Mouse (Mus musculus): ENCODE data around the gene 9430038I01Rik. TPM values are rescaled to one million over a fixed set of nuclear protein-coding genes. Genes with fewer than 3 reads are reported as not detected.

Gene 9430038I01Rik
- polyA plus RNA-seq, 1 experiment from 2014 or later: 28.3 TPM

GRCm38 (mm10) chr7:137407428-137408058 lies 3.0 kb downstream of the 9430038I01Rik start:
- Histone ChIP-seq H3K4me1 (replicated peaks; ENCODE audit: control insufficient read depth, insufficient read depth, low read length) (no peaks in the 10 kb centered on the region; the same call in 1 of the 2 replicates), H3K4me2 (replicated peaks; ENCODE audit: low read depth) (no peak overlapping the region), H3K27ac (ENCODE audit: low read depth, low read length) (peak overlapping the region; percentile 77), H3K9me3 (ENCODE audit: control insufficient read depth) (no peaks in the 10 kb centered on the region), H3K9ac (ENCODE audit: low read depth, low read length) (no peak overlapping the region), H3K27me3 (replicated peaks; ENCODE audit: control insufficient read depth, insufficient read depth, low read length) (no peaks in the 10 kb centered on the region), H3K36me3 (ENCODE audit: control insufficient read depth, insufficient read depth) (no peaks in the 10 kb centered on the region), H3K4me3 (ENCODE audit: low read depth, low read length) (no peak overlapping the region)
- WGBS: 94% methylated on average over 1 of the region's 1 CpGs
- TF ChIP-seq CTCF (IDR thresholded peaks at IDR 0.05; ENCODE audit: low read depth): no peak
- ATAC-seq: no peak

DNA sequence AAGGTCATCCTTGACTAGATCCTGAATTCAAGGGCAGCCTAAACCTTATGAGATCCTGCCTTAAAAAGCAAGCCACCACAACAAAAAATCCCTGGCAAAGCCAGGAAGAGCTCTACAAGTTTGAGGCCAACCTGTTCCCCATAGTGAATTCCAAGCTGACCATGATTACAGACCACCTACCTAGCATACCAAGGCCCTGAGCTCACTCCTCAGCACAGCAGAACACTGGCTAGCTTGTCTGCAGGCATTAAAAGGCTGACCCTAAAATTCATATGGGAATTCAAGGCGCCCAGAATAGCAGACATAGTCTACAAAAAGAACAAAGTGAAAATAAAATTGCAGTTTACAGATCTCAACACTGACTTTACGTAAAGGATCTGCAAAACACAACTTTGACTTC lies 6.4 kb downstream of the 9430038I01Rik start:
- Histone ChIP-seq H3K4me3 (ENCODE audit: low read depth, low read length) (no peak overlapping the region), H3K4me1 (replicated peaks; ENCODE audit: control insufficient read depth, insufficient read depth, low read length) (no peaks in the 10 kb centered on the region), H3K9ac (ENCODE audit: low read depth, low read length) (no peak overlapping the region), H3K4me2 (replicated peaks; ENCODE audit: low read depth) (no peak overlapping the region), H3K9me3 (ENCODE audit: control insufficient read depth) (no peaks in the 10 kb centered on the region), H3K27ac (ENCODE audit: low read depth, low read length) (no peak overlapping the region), H3K36me3 (ENCODE audit: control insufficient read depth, insufficient read depth) (no peaks in the 10 kb centered on the region), H3K27me3 (replicated peaks; ENCODE audit: control insufficient read depth, insufficient read depth, low read length) (no peaks in the 10 kb centered on the region)
- ATAC-seq: no peak
- 93% methylated on average over 2 of the region's 2 CpGs for WGBS
- TF ChIP-seq CTCF (IDR thresholded peaks at IDR 0.05; ENCODE audit: low read depth): no peak

DNA sequence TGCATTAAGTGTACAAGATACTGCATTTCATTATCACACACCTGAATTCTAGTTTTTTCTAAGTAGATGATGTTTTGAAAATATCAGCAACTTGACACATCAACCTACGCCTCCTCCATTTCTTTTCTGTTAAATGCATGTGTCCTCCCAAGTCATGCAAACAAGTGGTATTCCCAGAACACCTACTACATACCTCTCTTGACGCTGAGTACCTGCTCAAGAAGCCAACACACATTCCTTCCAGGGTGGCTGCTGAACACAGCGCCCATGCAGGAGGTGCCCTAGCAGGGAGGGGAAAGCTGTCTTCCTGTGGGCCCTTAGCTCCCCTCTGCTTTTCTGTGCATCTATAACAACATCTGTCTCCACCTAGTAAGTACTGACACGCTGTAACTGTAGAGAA lies 11.6 kb downstream of the 9430038I01Rik start:
- Histone ChIP-seq H3K4me3 (ENCODE audit: low read depth, low read length) (no peak overlapping the region), H3K9ac (ENCODE audit: low read depth, low read length) (no peak overlapping the region), H3K4me1 (replicated peaks; ENCODE audit: control insufficient read depth, insufficient read depth, low read length) (no peaks in the 10 kb centered on the region), H3K27me3 (replicated peaks; ENCODE audit: control insufficient read depth, insufficient read depth, low read length) (no peaks in the 10 kb centered on the region), H3K4me2 (replicated peaks; ENCODE audit: low read depth) (no peak overlapping the region), H3K27ac (ENCODE audit: low read depth, low read length) (no peak overlapping the region), H3K9me3 (ENCODE audit: control insufficient read depth) (no peaks in the 10 kb centered on the region), H3K36me3 (ENCODE audit: control insufficient read depth, insufficient read depth) (no peaks in the 10 kb centered on the region)
- no peak for TF ChIP-seq CTCF (IDR thresholded peaks at IDR 0.05; ENCODE audit: low read depth)
- 92% methylated on average over 4 of the region's 4 CpGs for WGBS
- ATAC-seq: no peak

DNA sequence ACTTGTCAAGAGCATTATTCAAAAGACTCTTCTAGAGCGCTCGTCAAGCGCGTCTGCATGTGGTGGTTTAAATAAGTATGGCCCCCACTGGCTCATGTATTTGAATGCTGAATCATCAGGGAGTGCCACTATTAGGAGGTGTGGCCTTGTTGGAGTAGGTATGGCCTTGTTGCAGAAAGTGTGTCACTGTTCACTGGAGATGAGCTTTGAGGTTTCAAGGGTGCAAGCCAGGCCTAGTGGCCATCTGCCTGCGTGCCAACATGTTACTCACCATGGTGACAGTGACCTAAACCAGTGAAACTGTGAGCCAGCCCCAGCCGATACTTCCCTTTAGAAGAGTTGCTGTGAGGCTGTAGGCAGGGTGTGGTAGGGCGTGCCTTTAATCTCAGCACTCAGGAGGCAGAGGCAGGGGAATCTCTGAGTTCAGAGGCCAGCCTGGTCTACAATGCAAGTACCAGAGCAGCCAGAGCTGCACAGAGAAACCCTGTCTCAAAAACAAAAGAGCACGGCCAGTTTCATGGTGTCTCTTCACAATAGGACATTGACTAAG lies 13.1 kb downstream of the 9430038I01Rik start:
- no peak overlapping the region for H3K4me2 ChIP-seq (replicated peaks; ENCODE audit: low read depth)
- H3K27ac ChIP-seq (ENCODE audit: low read depth, low read length): no peak overlapping the region
- no peak for TF ChIP-seq CTCF (IDR thresholded peaks at IDR 0.05; ENCODE audit: low read depth)
- H3K36me3 ChIP-seq (ENCODE audit: control insufficient read depth, insufficient read depth): no peaks in the 10 kb centered on the region
- ATAC-seq: 0 out of 2 replicates have a peak, but pooled peaks have one; percentile 25
- H3K4me3 ChIP-seq (ENCODE audit: low read depth, low read length): no peak overlapping the region
- no peaks in the 10 kb centered on the region for H3K27me3 ChIP-seq (replicated peaks; ENCODE audit: control insufficient read depth, insufficient read depth, low read length)
- WGBS: 95% methylated on average over 8 of the region's 8 CpGs
- H3K4me1 ChIP-seq (replicated peaks; ENCODE audit: control insufficient read depth, insufficient read depth, low read length): no peaks in the 10 kb centered on the region
- no peaks in the 10 kb centered on the region for H3K9me3 ChIP-seq (ENCODE audit: control insufficient read depth)
- no peak overlapping the region for H3K9ac ChIP-seq (ENCODE audit: low read depth, low read length)

- no peak overlapping the region for H3K4me3 ChIP-seq (ENCODE audit: low read depth, low read length)
- no peak overlapping the region for H3K9ac ChIP-seq (ENCODE audit: low read depth, low read length)
- no peak overlapping the region for H3K27ac ChIP-seq (ENCODE audit: low read depth, low read length)
- no peak for ATAC-seq
- no peaks in the 10 kb centered on the region for H3K36me3 ChIP-seq (ENCODE audit: control insufficient read depth, insufficient read depth)
- no peaks in the 10 kb centered on the region for H3K9me3 ChIP-seq (ENCODE audit: control insufficient read depth)
- no peak for TF ChIP-seq CTCF (IDR thresholded peaks at IDR 0.05; ENCODE audit: low read depth)
- no peaks in the 10 kb centered on the region for H3K27me3 ChIP-seq (replicated peaks; ENCODE audit: control insufficient read depth, insufficient read depth, low read length)
- H3K4me1 ChIP-seq (replicated peaks; ENCODE audit: control insufficient read depth, insufficient read depth, low read length): no peaks in the 10 kb centered on the region
- H3K4me2 ChIP-seq (replicated peaks; ENCODE audit: low read depth): no peak overlapping the region
- WGBS: 79% methylated on average over 4 of the region's 4 CpGs
These were observed 15.1 kb downstream of the 9430038I01Rik start for GRCm38 (mm10) chr7:137395421-137395820.

- no peak overlapping the region for H3K4me2 ChIP-seq (replicated peaks; ENCODE audit: low read depth)
- 71% methylated on average over 5 of the region's 5 CpGs for WGBS
- no peak overlapping the region for H3K4me3 ChIP-seq (ENCODE audit: low read depth, low read length)
- H3K9me3 ChIP-seq (ENCODE audit: control insufficient read depth): peaks cover 6% of the 10 kb centered on the region; the same call in 1 of the 2 replicates
- no peak for ATAC-seq
- H3K27ac ChIP-seq (ENCODE audit: low read depth, low read length): no peak overlapping the region
- H3K36me3 ChIP-seq (ENCODE audit: control insufficient read depth, insufficient read depth): 0 out of 2 replicates have a peak, but pooled peaks cover 6% of the 10 kb centered on the region
- H3K4me1 ChIP-seq (replicated peaks; ENCODE audit: control insufficient read depth, insufficient read depth, low read length): no peaks in the 10 kb centered on the region
- TF ChIP-seq CTCF (IDR thresholded peaks at IDR 0.05; ENCODE audit: low read depth): no peak
- H3K9ac ChIP-seq (ENCODE audit: low read depth, low read length): no peak overlapping the region
- H3K27me3 ChIP-seq (replicated peaks; ENCODE audit: control insufficient read depth, insufficient read depth, low read length): no peaks in the 10 kb centered on the region
These were observed 22.7 kb downstream of the 9430038I01Rik start for GRCm38 (mm10) chr7:137387863-137388262.
